Mouse (Mus musculus): ENCODE results near the gene Kiz. TPM values are rescaled to one million over a fixed set of nuclear protein-coding genes. Genes with fewer than 3 reads are reported as not detected.

Gene Kiz
- 15.5 and 20.5 TPM in 2 replicates for polyA plus RNA-seq (2015; fragmentation: Nextera tagmentation; extraction: Ambion mirVana)

DNA sequence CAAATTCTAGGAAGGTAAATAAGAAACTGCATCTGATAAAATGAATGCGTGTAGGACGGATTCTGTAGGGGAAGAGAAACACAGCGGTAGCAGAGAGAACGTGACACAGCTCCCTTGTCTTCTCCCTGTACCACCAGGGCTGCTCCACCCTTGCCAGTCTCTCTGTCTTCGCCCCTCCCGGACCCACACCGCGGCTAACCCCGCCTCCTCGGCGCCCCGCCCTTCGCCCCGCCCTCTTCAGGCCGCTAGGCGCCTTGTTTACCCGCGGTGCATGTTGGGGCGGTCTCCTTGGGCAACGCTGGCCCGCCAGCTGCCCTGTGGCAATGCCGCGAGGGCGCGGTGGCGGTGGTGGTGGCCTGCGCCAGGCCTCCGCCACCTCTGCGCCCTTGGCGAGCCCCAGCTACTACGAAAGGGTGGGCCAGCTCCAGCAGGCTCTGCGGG is at the start of gene Kiz:
Kiz (plus strand) TSS at position 266 of the 441 bp plus-strand sequence.

DNA sequence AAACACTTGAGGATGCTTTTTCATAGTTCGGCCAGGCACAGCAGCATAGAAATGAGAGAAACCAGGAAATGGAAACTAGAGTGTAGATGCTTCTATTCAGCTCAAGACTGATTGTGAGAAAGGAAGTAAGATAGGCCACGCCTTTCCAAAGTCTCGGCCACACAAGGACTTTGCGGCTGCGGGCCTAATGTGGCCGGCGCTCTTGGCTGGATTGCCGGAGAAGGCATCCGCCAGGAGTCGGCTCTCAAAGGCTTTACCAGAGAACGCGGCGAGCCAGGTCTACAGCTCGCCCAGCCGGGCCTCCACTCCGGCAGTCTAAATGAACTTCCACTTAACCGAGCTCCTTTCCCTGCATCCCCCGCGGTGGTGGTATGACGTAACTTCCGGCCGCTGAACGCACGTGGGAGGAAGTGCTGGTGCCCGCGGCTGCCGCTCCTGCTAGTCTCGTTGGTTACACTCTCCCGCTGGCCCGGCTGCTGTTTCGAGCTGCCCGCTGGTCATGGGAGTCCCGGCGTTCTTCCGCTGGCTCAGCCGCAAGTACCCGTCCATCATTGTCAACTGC is 157.0 kb downstream of the Kiz start, which contains the start of gene Xrn2:
Xrn2 (plus strand) TSS at position 374 of the 562 bp plus-strand sequence.

Other genes with a start within 250 kb of the Kiz start
- 50.5 and 51.9 TPM in 2 replicates for gene Xrn2, start 157.1 kb downstream of the Kiz start, polyA plus RNA-seq (2015; fragmentation: Nextera tagmentation; extraction: Ambion mirVana)
- not detected in 2 replicates for gene Nkx2-4, start 229.6 kb downstream of the Kiz start, polyA plus RNA-seq (2015; fragmentation: Nextera tagmentation; extraction: Ambion mirVana)

All from spleen, postnatal 0 days (tissue).